In genomic region chr5:34370022-34370823, GRCm38 (mm10) we compare ENCODE assay signal across 8 mouse cellular contexts. TPM values are rescaled to one million over a fixed set of nuclear protein-coding genes. Genes with fewer than 3 reads are reported as not detected.
DNase-seq lines count a peak whose midpoint lies in the region; ATAC-seq and TF ChIP-seq lines count a peak whose summit lies in the region.

No protein-coding gene starts in this region.

- 1% methylated on average over 72 of the region's 114 CpGs for WGBS in embryonic facial prominence, embryonic 15.5 days
- under 1% methylated on average over 69 of the region's 114 CpGs for WGBS in heart, embryonic 11.5 days (ENCODE audit: insufficient replicate concordance)
- 2% methylated on average over 87 of the region's 114 CpGs for WGBS in kidney, postnatal 0 days
- WGBS in liver, embryonic 14.5 days (ENCODE audit: insufficient replicate concordance): under 1% methylated on average over 99 of the region's 114 CpGs
- under 1% methylated on average over 59 of the region's 114 CpGs for WGBS in neural tube, embryonic 13.5 days

- H3K9ac ChIP-seq in embryonic facial prominence, embryonic 15.5 days: peak overlapping the region; percentile 91
- H3K9ac ChIP-seq in heart, embryonic 11.5 days (ENCODE audit: low read depth, low read length): peak overlapping the region; percentile 88
- H3K9ac ChIP-seq in kidney, postnatal 0 days (ENCODE audit: low read depth, low read length): peak overlapping the region; percentile 98
- peak overlapping the region; percentile 96 for H3K9ac ChIP-seq in liver, embryonic 14.5 days (replicated peaks)
- H3K9ac ChIP-seq in neural tube, embryonic 13.5 days: peak overlapping the region; percentile 96

- peak overlapping the region; percentile 71 for H3K27ac ChIP-seq in embryonic facial prominence, embryonic 15.5 days (replicated peaks)
- peak overlapping the region; percentile 66 for H3K27ac ChIP-seq in heart, embryonic 11.5 days (ENCODE audit: low read depth, low read length)
- peak overlapping the region; percentile 83 for H3K27ac ChIP-seq in kidney, postnatal 0 days
- peak overlapping the region; percentile 3; the same call in 1 of the 2 replicates for H3K27ac ChIP-seq in liver, embryonic 14.5 days
- peak overlapping the region; percentile 84 for H3K27ac ChIP-seq in neural tube, embryonic 13.5 days (replicated peaks)

- peak overlapping the region; percentile 84 for H3K4me3 ChIP-seq in embryonic facial prominence, embryonic 15.5 days (replicated peaks)
- H3K4me3 ChIP-seq in heart, embryonic 11.5 days (ENCODE audit: low read depth, low read length): peak overlapping the region; percentile 96
- peak overlapping the region; percentile 82 for H3K4me3 ChIP-seq in kidney, postnatal 0 days (replicated peaks; ENCODE audit: low read depth, low read length)
- H3K4me3 ChIP-seq in liver, embryonic 14.5 days (ENCODE audit: insufficient read depth in 1 of 2, low read depth in 2 of 2, low read length in 2 of 2): peak overlapping the region; percentile 70 to 71
- H3K4me3 ChIP-seq in neural tube, embryonic 13.5 days: peak overlapping the region; percentile 95

- peak; percentile 40 to 46 for DNase-seq in B cell, adult 2 months
- DNase-seq in adrenal gland, postnatal 14 days: peak; percentile 54
- DNase-seq in kidney, postnatal 0 days (ENCODE audit: low spot score): peak; percentile 39
- peak in 2 of 3 experiments; percentile 23 to 31 for DNase-seq in liver, embryonic 14.5 days (ENCODE audit: low read depth in 3 of 3, low spot score in 3 of 3)
- peak; percentile 48 to 52 for DNase-seq in thymus, postnatal 10 days (ENCODE audit: low spot score in 2 of 2)

- no peak for TF ChIP-seq EP300 in liver, embryonic 14.5 days (IDR thresholded peaks at IDR 0.05; ENCODE audit: low read depth)

- peaks cover 3% of the 10 kb centered on the region; the same call in 1 of the 2 replicates for H3K36me3 ChIP-seq in embryonic facial prominence, embryonic 15.5 days
- no peaks in the 10 kb centered on the region for H3K36me3 ChIP-seq in heart, embryonic 11.5 days (ENCODE audit: control insufficient read depth, insufficient read depth, low read length)
- no peaks in the 10 kb centered on the region for H3K36me3 ChIP-seq in kidney, postnatal 0 days (ENCODE audit: insufficient read depth, low read length)
- H3K36me3 ChIP-seq in liver, embryonic 14.5 days (replicated peaks; ENCODE audit: control insufficient read depth, insufficient read depth, low read depth): no peaks in the 10 kb centered on the region
- H3K36me3 ChIP-seq in neural tube, embryonic 13.5 days: peaks cover 3% of the 10 kb centered on the region; the same call in 1 of the 2 replicates

- H3K4me1 ChIP-seq in embryonic facial prominence, embryonic 15.5 days: peaks cover 16% of the 10 kb centered on the region
- peaks cover 16% of the 10 kb centered on the region for H3K4me1 ChIP-seq in heart, embryonic 11.5 days (ENCODE audit: control insufficient read depth, insufficient read depth, low read length)
- H3K4me1 ChIP-seq in kidney, postnatal 0 days (replicated peaks; ENCODE audit: insufficient read depth, low read length): peaks cover 10% of the 10 kb centered on the region; the same call in 1 of the 2 replicates
- H3K4me1 ChIP-seq in liver, embryonic 14.5 days (replicated peaks; ENCODE audit: control insufficient read depth in 2 of 2, insufficient read depth in 2 of 2, low read length in 1 of 2): peaks cover 5 to 18% of the 10 kb centered on the region in 2 experiments
- H3K4me1 ChIP-seq in neural tube, embryonic 13.5 days (replicated peaks): peaks cover 34% of the 10 kb centered on the region

- TF ChIP-seq CTCF in kidney, postnatal 0 days (IDR thresholded peaks at IDR 0.05; ENCODE audit: low read depth): no peak
- no peak for TF ChIP-seq CTCF in liver, embryonic 14.5 days (IDR thresholded peaks at IDR 0.05; ENCODE audit: low read depth)

- no peaks in the 10 kb centered on the region for H3K27me3 ChIP-seq in embryonic facial prominence, embryonic 15.5 days
- H3K27me3 ChIP-seq in heart, embryonic 11.5 days (ENCODE audit: control insufficient read depth, insufficient read depth, low read length): no peaks in the 10 kb centered on the region
- no peaks in the 10 kb centered on the region for H3K27me3 ChIP-seq in kidney, postnatal 0 days (ENCODE audit: insufficient read depth, low read length)
- H3K27me3 ChIP-seq in liver, embryonic 14.5 days (ENCODE audit: control insufficient read depth, insufficient read depth, low read length): no peaks in the 10 kb centered on the region
- no peaks in the 10 kb centered on the region for H3K27me3 ChIP-seq in neural tube, embryonic 13.5 days

- peak overlapping the region; percentile 54 for H3K4me2 ChIP-seq in embryonic facial prominence, embryonic 15.5 days (replicated peaks)
- peak overlapping the region; percentile 71 for H3K4me2 ChIP-seq in heart, embryonic 11.5 days
- H3K4me2 ChIP-seq in kidney, postnatal 0 days (ENCODE audit: low read length): peak overlapping the region; percentile 72
- peak overlapping the region; percentile 95 for H3K4me2 ChIP-seq in liver, embryonic 14.5 days (ENCODE audit: low read depth)
- peak overlapping the region; percentile 59 for H3K4me2 ChIP-seq in neural tube, embryonic 13.5 days

- ATAC-seq in embryonic facial prominence, embryonic 15.5 days (ENCODE audit: insufficient number of reproducible peaks, low FRiP score, low TSS enrichment, low read depth): no peak
- no peak; the same call in 1 of the 2 replicates for ATAC-seq in heart, embryonic 11.5 days (replicated peaks; ENCODE audit: insufficient number of reproducible peaks, low FRiP score, low TSS enrichment)
- 0 out of 2 replicates have a peak, but pooled peaks have one; percentile 1 for ATAC-seq in kidney, postnatal 0 days (replicated peaks; ENCODE audit: low FRiP score, low read depth)
- ATAC-seq in liver, embryonic 14.5 days (ENCODE audit: insufficient read depth): peak; percentile 7; the same call in 1 of the 2 replicates
- ATAC-seq in neural tube, embryonic 13.5 days (ENCODE audit: low read depth): no peak

- no peaks in the 10 kb centered on the region for H3K9me3 ChIP-seq in embryonic facial prominence, embryonic 15.5 days (replicated peaks)
- H3K9me3 ChIP-seq in heart, embryonic 11.5 days (replicated peaks; ENCODE audit: control insufficient read depth, low read length): no peaks in the 10 kb centered on the region
- no peaks in the 10 kb centered on the region for H3K9me3 ChIP-seq in kidney, postnatal 0 days (replicated peaks; ENCODE audit: low read length)
- H3K9me3 ChIP-seq in liver, embryonic 14.5 days (ENCODE audit: control insufficient read depth, low read length): no peaks in the 10 kb centered on the region
- no peaks in the 10 kb centered on the region for H3K9me3 ChIP-seq in neural tube, embryonic 13.5 days

RNA-seq across cellular contexts. Expression of gene Fam193a, which starts 0.5 kb away (rescaled TPM):
- 30.4 and 34.1 TPM in 2 replicates for total RNA-seq in adrenal gland, postnatal 14 days (2021)
- polyA plus RNA-seq in embryonic facial prominence, embryonic 15.5 days (2015; fragmentation: Nextera tagmentation; extraction: Ambion mirVana): 13.2 and 13.5 TPM in 2 replicates
- 9.4 and 12.0 TPM in 2 replicates for polyA plus RNA-seq in heart, embryonic 11.5 days (2014; fragmentation: Nextera tagmentation; extraction: Ambion mirVana)
- 6.8 and 6.9 TPM in 2 replicates for polyA plus RNA-seq in kidney, postnatal 0 days (2015; fragmentation: Nextera tagmentation; extraction: Ambion mirVana)
- 4.6 and 6.4 TPM in 2 replicates for polyA plus RNA-seq in liver, embryonic 14.5 days (2012; rRNA removed)
- polyA plus RNA-seq in liver, embryonic 14.5 days (2014; fragmentation: Nextera tagmentation; extraction: Ambion mirVana): 2.9 and 3.4 TPM in 2 replicates
- 14.3 and 15.2 TPM in 2 replicates for polyA plus RNA-seq in neural tube, embryonic 13.5 days (2015; fragmentation: Nextera tagmentation; extraction: Ambion mirVana)

RNA-seq across cellular contexts. Expression of gene Rnf4, which starts 34.1 kb away (rescaled TPM):
- total RNA-seq in adrenal gland, postnatal 14 days (2021): 99.3 and 112 TPM in 2 replicates
- 142 and 147 TPM in 2 replicates for polyA plus RNA-seq in embryonic facial prominence, embryonic 15.5 days (2015; fragmentation: Nextera tagmentation; extraction: Ambion mirVana)
- polyA plus RNA-seq in heart, embryonic 11.5 days (2014; fragmentation: Nextera tagmentation; extraction: Ambion mirVana): 125 and 143 TPM in 2 replicates
- 118 and 130 TPM in 2 replicates for polyA plus RNA-seq in kidney, postnatal 0 days (2015; fragmentation: Nextera tagmentation; extraction: Ambion mirVana)
- polyA plus RNA-seq in liver, embryonic 14.5 days (2012; rRNA removed): 49.5 and 50.9 TPM in 2 replicates
- polyA plus RNA-seq in liver, embryonic 14.5 days (2014; fragmentation: Nextera tagmentation; extraction: Ambion mirVana): 71.0 and 73.2 TPM in 2 replicates
- polyA plus RNA-seq in neural tube, embryonic 13.5 days (2015; fragmentation: Nextera tagmentation; extraction: Ambion mirVana): 134 and 135 TPM in 2 replicates

Comparison
In these comparisons a context has a peak if more than half of its experiments do, and no peak if none do; other contexts are left out.
1. ATAC-seq: peak in kidney, postnatal 0 days (single experiment) and liver, embryonic 14.5 days (single experiment); none in embryonic facial prominence, embryonic 15.5 days (single experiment), heart, embryonic 11.5 days (single experiment) and neural tube, embryonic 13.5 days (single experiment).
2. H3K27ac ChIP-seq: peak in every context shown above with its lines; median percentile 84 in neural tube, embryonic 13.5 days; 83 in kidney, postnatal 0 days; 71 in embryonic facial prominence, embryonic 15.5 days; 66 in heart, embryonic 11.5 days; 3 in liver, embryonic 14.5 days.
3. Peak in every context shown above with its lines, with median percentiles within 50 percentile points of each other: DNase-seq, H3K4me2 ChIP-seq, H3K4me3 ChIP-seq and H3K9ac ChIP-seq.